Mouse (Mus musculus): Measurements from ENCODE around the gene Krt77. TPM values are rescaled to one million over a fixed set of nuclear protein-coding genes. Genes with fewer than 3 reads are reported as not detected.

The Krt77 gene
- total RNA-seq (2014; fragmentation: Nextera tagmentation) (not detected in 2 replicates), total RNA-seq (2017) (0.05 TPM in 1 of 2 replicates, not detected in the other), polyA plus RNA-seq (2012) (not detected in 2 replicates)

- H3K9me3 ChIP-seq (replicated peaks), result peaks cover 15% of the 10 kb centered on the region
Measured at GRCm38 (mm10) chr15:101869431-101869830, at the start of gene Krt77. Krt77 (minus strand) TSS chr15:101869705.

GRCm38 (mm10) chr15:101916072-101916471, 46.6 kb upstream of the Krt77 start:
- Histone ChIP-seq H3K36me3 (replicated peaks) (no peaks in the 10 kb centered on the region), H3K9me3 (replicated peaks) (peaks cover 13% of the 10 kb centered on the region), H3K4me3 (ENCODE audit: low read depth, low read length) (no peak overlapping the region), H3K27me3 (ENCODE audit: insufficient read depth, low read length) (no peaks in the 10 kb centered on the region), H3K4me1 (ENCODE audit: insufficient read depth, low read depth, low read length) (no peaks in the 10 kb centered on the region)
- TF ChIP-seq GATA1 (IDR thresholded peaks at IDR 0.05; ENCODE audit: borderline replicate concordance, low read length) (no peak), TAL1 (conservative IDR thresholded peaks at IDR 0.05; ENCODE audit: low read depth, low read length) (no peak), GATA2 (IDR thresholded peaks at IDR 0.05; ENCODE audit: borderline replicate concordance, low read depth, low read length) (no peak), CTCF (IDR thresholded peaks at IDR 0.05; ENCODE audit: low read depth, low read length) (no peak), POLR2AphosphoS5 (IDR thresholded peaks at IDR 0.05; ENCODE audit: insufficient replicate concordance, low read depth, low read length) (no peak)
- DNase-seq (ENCODE audit: low spot score) (no peak), ATAC-seq (ENCODE audit: extremely low read depth, insufficient number of reproducible peaks, low FRiP score, poor library complexity, severe bottlenecking) (no peak)

More at GRCm38 (mm10) chr15:101869431-101869830, at the start of gene Krt77:
- Histone ChIP-seq H3K27me3 (ENCODE audit: insufficient read depth, low read length) (no peaks in the 10 kb centered on the region), H3K4me3 (ENCODE audit: low read depth, low read length) (no peak within 1 kb of the TSS), H3K4me1 (ENCODE audit: insufficient read depth, low read depth, low read length) (no peaks in the 10 kb centered on the region), H3K36me3 (replicated peaks) (no peaks in the 10 kb centered on the region)
- TF ChIP-seq POLR2AphosphoS5 (IDR thresholded peaks at IDR 0.05; ENCODE audit: insufficient replicate concordance, low read depth, low read length) (no peak), TAL1 (conservative IDR thresholded peaks at IDR 0.05; ENCODE audit: low read depth, low read length) (no peak), CTCF (IDR thresholded peaks at IDR 0.05; ENCODE audit: low read depth, low read length) (no peak), GATA1 (IDR thresholded peaks at IDR 0.05; ENCODE audit: borderline replicate concordance, low read length) (no peak), GATA2 (IDR thresholded peaks at IDR 0.05; ENCODE audit: borderline replicate concordance, low read depth, low read length) (no peak)
- ATAC-seq (ENCODE audit: extremely low read depth, insufficient number of reproducible peaks, low FRiP score, poor library complexity, severe bottlenecking) (no peak), DNase-seq (ENCODE audit: low spot score) (no peak)

GRCm38 (mm10) chr15:101904849-101905248, 35.3 kb upstream of the Krt77 start:
- TF ChIP-seq GATA1 (IDR thresholded peaks at IDR 0.05; ENCODE audit: borderline replicate concordance, low read length), result no peak
- no peak for TF ChIP-seq CTCF (IDR thresholded peaks at IDR 0.05; ENCODE audit: low read depth, low read length)
- no peak for TF ChIP-seq TAL1 (conservative IDR thresholded peaks at IDR 0.05; ENCODE audit: low read depth, low read length)
- no peak for TF ChIP-seq GATA2 (IDR thresholded peaks at IDR 0.05; ENCODE audit: borderline replicate concordance, low read depth, low read length)
- TF ChIP-seq POLR2AphosphoS5 (IDR thresholded peaks at IDR 0.05; ENCODE audit: insufficient replicate concordance, low read depth, low read length), result no peak
- Histone ChIP-seq H3K36me3 (replicated peaks) (no peaks in the 10 kb centered on the region), H3K27me3 (ENCODE audit: insufficient read depth, low read length) (no peaks in the 10 kb centered on the region), H3K4me1 (ENCODE audit: insufficient read depth, low read depth, low read length) (no peaks in the 10 kb centered on the region), H3K4me3 (ENCODE audit: low read depth, low read length) (no peak overlapping the region), H3K9me3 (replicated peaks) (peaks cover 2% of the 10 kb centered on the region; the same call in 1 of the 2 replicates)
- ATAC-seq (ENCODE audit: extremely low read depth, insufficient number of reproducible peaks, low FRiP score, poor library complexity, severe bottlenecking) (no peak), DNase-seq (ENCODE audit: low spot score) (no peak)

- Histone ChIP-seq H3K9me3 (replicated peaks) (peaks cover 2% of the 10 kb centered on the region), H3K27me3 (ENCODE audit: insufficient read depth, low read length) (no peaks in the 10 kb centered on the region), H3K4me3 (ENCODE audit: low read depth, low read length) (no peak overlapping the region), H3K36me3 (replicated peaks) (no peaks in the 10 kb centered on the region), H3K4me1 (ENCODE audit: insufficient read depth, low read depth, low read length) (no peaks in the 10 kb centered on the region)
- TF ChIP-seq GATA2 (IDR thresholded peaks at IDR 0.05; ENCODE audit: borderline replicate concordance, low read depth, low read length), result no peak
- no peak for TF ChIP-seq CTCF (IDR thresholded peaks at IDR 0.05; ENCODE audit: low read depth, low read length)
- no peak for TF ChIP-seq POLR2AphosphoS5 (IDR thresholded peaks at IDR 0.05; ENCODE audit: insufficient replicate concordance, low read depth, low read length)
- no peak for TF ChIP-seq GATA1 (IDR thresholded peaks at IDR 0.05; ENCODE audit: borderline replicate concordance, low read length)
- TF ChIP-seq TAL1 (conservative IDR thresholded peaks at IDR 0.05; ENCODE audit: low read depth, low read length), result no peak
- no peak for ATAC-seq (ENCODE audit: extremely low read depth, insufficient number of reproducible peaks, low FRiP score, poor library complexity, severe bottlenecking)
- no peak for DNase-seq (ENCODE audit: low spot score)
Measured at GRCm38 (mm10) chr15:101902171-101903149, 33.0 kb upstream of the Krt77 start.

GRCm38 (mm10) chr15:101895216-101895615, 25.7 kb upstream of the Krt77 start:
- DNase-seq (ENCODE audit: low spot score) (no peak), ATAC-seq (ENCODE audit: extremely low read depth, insufficient number of reproducible peaks, low FRiP score, poor library complexity, severe bottlenecking) (no peak)
- Histone ChIP-seq H3K27me3 (ENCODE audit: insufficient read depth, low read length) (no peaks in the 10 kb centered on the region), H3K36me3 (replicated peaks) (no peaks in the 10 kb centered on the region), H3K4me3 (ENCODE audit: low read depth, low read length) (no peak overlapping the region), H3K9me3 (replicated peaks) (peaks cover 3% of the 10 kb centered on the region), H3K4me1 (ENCODE audit: insufficient read depth, low read depth, low read length) (no peaks in the 10 kb centered on the region)
- TF ChIP-seq GATA2 (IDR thresholded peaks at IDR 0.05; ENCODE audit: borderline replicate concordance, low read depth, low read length) (no peak), TAL1 (conservative IDR thresholded peaks at IDR 0.05; ENCODE audit: low read depth, low read length) (no peak), GATA1 (IDR thresholded peaks at IDR 0.05; ENCODE audit: borderline replicate concordance, low read length) (no peak), CTCF (IDR thresholded peaks at IDR 0.05; ENCODE audit: low read depth, low read length) (no peak), POLR2AphosphoS5 (IDR thresholded peaks at IDR 0.05; ENCODE audit: insufficient replicate concordance, low read depth, low read length) (no peak)

- no peak for TF ChIP-seq GATA1 (IDR thresholded peaks at IDR 0.05; ENCODE audit: borderline replicate concordance, low read length)
- TF ChIP-seq TAL1 (conservative IDR thresholded peaks at IDR 0.05; ENCODE audit: low read depth, low read length), result no peak
- no peak for TF ChIP-seq POLR2AphosphoS5 (IDR thresholded peaks at IDR 0.05; ENCODE audit: insufficient replicate concordance, low read depth, low read length)
- TF ChIP-seq CTCF (IDR thresholded peaks at IDR 0.05; ENCODE audit: low read depth, low read length), result no peak
- TF ChIP-seq GATA2 (IDR thresholded peaks at IDR 0.05; ENCODE audit: borderline replicate concordance, low read depth, low read length), result no peak
- no peaks in the 10 kb centered on the region for H3K27me3 ChIP-seq (ENCODE audit: insufficient read depth, low read length)
- no peaks in the 10 kb centered on the region for H3K4me1 ChIP-seq (ENCODE audit: insufficient read depth, low read depth, low read length)
- H3K4me3 ChIP-seq (ENCODE audit: low read depth, low read length), result no peak within 1 kb of the TSS
- DNase-seq (ENCODE audit: low spot score) (no peak), ATAC-seq (ENCODE audit: extremely low read depth, insufficient number of reproducible peaks, low FRiP score, poor library complexity, severe bottlenecking) (no peak)
- H3K9me3 ChIP-seq (replicated peaks), result peaks cover 5% of the 10 kb centered on the region
- no peaks in the 10 kb centered on the region for H3K36me3 ChIP-seq (replicated peaks)
Measured at GRCm38 (mm10) chr15:101892820-101893219, 23.3 kb upstream of the Krt77 start, which contains the start of gene Krt76. Krt76 (minus strand) TSS chr15:101892920.

Data from G1E (cell line).